Mouse (Mus musculus) embryonic fibroblast, embryonic 13.5 days (primary cell): ENCODE data around the gene Tmco4.

Experiments
- CTCF ChIP-seq: IDR thresholded peaks from 2 replicates; pipeline ENCODE4 v1.5.1; 2011; ENCODE audit warnings: mild to moderate bottlenecking, control low read depth, low read length, moderate library complexity, borderline replicate concordance; ENCODE audit not compliant: insufficient read depth
- POLR2A ChIP-seq: IDR thresholded peaks from 2 replicates; pipeline ENCODE4 v1.6.1; 2011; ENCODE audit warnings: low read depth, mild to moderate bottlenecking, control low read depth, low read length, moderate library complexity

DNA sequence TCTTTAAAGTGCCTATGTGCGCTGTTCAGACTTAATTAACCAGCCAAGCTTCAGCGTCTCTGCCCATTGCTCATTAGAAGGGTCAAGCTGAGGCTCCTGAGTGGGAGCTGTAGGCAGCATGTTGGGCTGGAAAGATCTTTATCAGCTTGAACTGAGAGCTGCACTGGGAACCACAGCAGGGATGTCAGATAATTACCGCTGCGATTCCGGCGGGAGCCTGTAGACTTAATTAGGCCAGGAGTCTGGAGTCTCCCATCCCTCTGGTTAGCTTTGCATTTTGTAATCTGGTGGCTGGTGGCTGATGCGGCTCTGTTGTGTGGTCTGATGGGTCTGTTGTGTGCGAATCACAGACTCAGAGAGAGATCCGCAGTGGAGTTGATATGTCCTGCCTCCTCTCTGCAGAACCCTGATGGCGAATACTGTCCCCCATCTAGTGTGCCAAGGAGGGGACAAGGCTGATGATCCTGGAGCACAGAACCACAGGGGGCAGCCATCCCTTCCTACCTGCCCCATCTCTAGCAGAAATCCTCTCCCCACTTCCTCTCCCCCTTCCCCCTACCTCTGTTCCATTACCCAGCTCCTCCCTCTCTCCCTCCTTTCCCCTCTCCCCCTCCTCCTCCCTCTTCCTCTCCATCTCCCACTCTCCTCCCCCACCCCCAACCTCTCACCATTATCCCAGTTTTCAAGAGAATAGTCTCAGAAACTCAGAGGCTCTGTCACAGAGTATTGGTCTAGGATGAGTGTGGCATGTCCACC lies 67.6 kb downstream of the Tmco4 start:
- TF ChIP-seq POLR2A (no peak), CTCF (no peak)
